In genomic region chr4:154957289-154957993, GRCm38 (mm10) we compare ENCODE assay signal across 12 mouse cellular contexts. TPM values are rescaled to one million over a fixed set of nuclear protein-coding genes. Genes with fewer than 3 reads are reported as not detected.
DNase-seq lines count a peak whose midpoint lies in the region; ATAC-seq and TF ChIP-seq lines count a peak whose summit lies in the region.
"Had no signal": no experiment of that assay in that cellular context is flagged by ENCODE, and none has a peak within 500 bp of the region (broad histone marks: within the 10 kb centered on the region; RNA-seq: fewer than 3 reads in every experiment).

No protein-coding gene starts in this region.

- peaks cover 62% of the 10 kb centered on the region for H3K4me1 ChIP-seq in kidney, embryonic 15.5 days
- H3K4me1 ChIP-seq in kidney, embryonic 16.5 days (ENCODE audit: insufficient read depth, low read length), result peaks cover 38% of the 10 kb centered on the region
- peaks cover 33% of the 10 kb centered on the region for H3K4me1 ChIP-seq in embryonic facial prominence, embryonic 14.5 days (ENCODE audit: control insufficient read depth, insufficient read depth, low read length)
- peaks cover 76% of the 10 kb centered on the region for H3K4me1 ChIP-seq in hindbrain, embryonic 12.5 days
- H3K4me1 ChIP-seq in midbrain, embryonic 13.5 days (replicated peaks), result peaks cover 75% of the 10 kb centered on the region

- H3K4me2 ChIP-seq in kidney, embryonic 15.5 days, result peak overlapping the region; percentile 47; the same call in 1 of the 2 replicates
- H3K4me2 ChIP-seq in kidney, embryonic 16.5 days (replicated peaks; ENCODE audit: low read depth, low read length), result no peak overlapping the region
- peak overlapping the region; percentile 42; the same call in 1 of the 2 replicates for H3K4me2 ChIP-seq in embryonic facial prominence, embryonic 14.5 days (ENCODE audit: low read depth, low read length)
- peak overlapping the region; percentile 47 for H3K4me2 ChIP-seq in hindbrain, embryonic 12.5 days (replicated peaks)
- H3K4me2 ChIP-seq in midbrain, embryonic 13.5 days (replicated peaks), result peak overlapping the region; percentile 84

- no peak overlapping the region for H3K27ac ChIP-seq in kidney, embryonic 15.5 days
- no peak overlapping the region for H3K27ac ChIP-seq in kidney, embryonic 16.5 days (ENCODE audit: low read length)
- H3K27ac ChIP-seq in embryonic facial prominence, embryonic 14.5 days (replicated peaks; ENCODE audit: low read depth, low read length), result no peak overlapping the region
- H3K27ac ChIP-seq in hindbrain, embryonic 12.5 days, result peak overlapping the region; percentile 72; the same call in 1 of the 2 replicates
- H3K27ac ChIP-seq in midbrain, embryonic 13.5 days, result peak overlapping the region; percentile 69
- no peak overlapping the region for H3K27ac ChIP-seq in gastrocnemius, adult 2 months
- H3K27ac ChIP-seq: liver, embryonic 12.5 days had no signal

- no peaks in the 10 kb centered on the region for H3K36me3 ChIP-seq in kidney, embryonic 15.5 days
- H3K36me3 ChIP-seq in kidney, embryonic 16.5 days (ENCODE audit: insufficient read depth, low read length), result no peaks in the 10 kb centered on the region
- H3K36me3 ChIP-seq in embryonic facial prominence, embryonic 14.5 days (ENCODE audit: control insufficient read depth, insufficient read depth, low read length), result no peaks in the 10 kb centered on the region
- H3K36me3 ChIP-seq in hindbrain, embryonic 12.5 days, result no peaks in the 10 kb centered on the region
- no peaks in the 10 kb centered on the region for H3K36me3 ChIP-seq in midbrain, embryonic 13.5 days
- H3K36me3 ChIP-seq: liver, embryonic 12.5 days had no signal

- no peak for ATAC-seq in kidney, embryonic 15.5 days (replicated peaks; ENCODE audit: low FRiP score)
- no peak for ATAC-seq in kidney, embryonic 16.5 days (ENCODE audit: low FRiP score, low TSS enrichment)
- no peak for ATAC-seq in embryonic facial prominence, embryonic 14.5 days (ENCODE audit: low read depth)
- ATAC-seq in hindbrain, embryonic 12.5 days (ENCODE audit: low FRiP score), result no peak
- ATAC-seq in midbrain, embryonic 13.5 days, result no peak
- ATAC-seq: CD4-positive, CD25-positive, alpha-beta regulatory T cell, adult 4 months; liver, embryonic 12.5 days had no signal

- no peak overlapping the region for H3K4me3 ChIP-seq in kidney, embryonic 15.5 days (replicated peaks)
- H3K4me3 ChIP-seq in kidney, embryonic 16.5 days (ENCODE audit: low read length), result no peak overlapping the region
- H3K4me3 ChIP-seq in embryonic facial prominence, embryonic 14.5 days (ENCODE audit: low read depth, low read length), result no peak overlapping the region
- H3K4me3 ChIP-seq in hindbrain, embryonic 12.5 days, result no peak overlapping the region
- no peak overlapping the region; the same call in 1 of the 2 replicates for H3K4me3 ChIP-seq in midbrain, embryonic 13.5 days (replicated peaks)
- H3K4me3 ChIP-seq in gastrocnemius, adult 2 months, result no peak overlapping the region

- TF ChIP-seq CTCF in gastrocnemius, adult 2 months (IDR thresholded peaks at IDR 0.05), result no peak

- intact Hi-C loops in gastrocnemius, adult 2 months (cut with DNase I), result no loop called here

- DNase-seq in embryonic facial prominence, embryonic 14.5 days (ENCODE audit: low spot score), result no peak
- no peak for DNase-seq in gastrocnemius, adult 2 months
- no peak for DNase-seq in urinary bladder, adult 2 months (ENCODE audit: low spot score)
- no peak for DNase-seq in urinary bladder, postnatal 10 days (ENCODE audit: low spot score)
- DNase-seq: gastrocnemius, postnatal 25 days; kidney, postnatal 14 days had no signal

- peaks cover 96% of the 10 kb centered on the region for H3K27me3 ChIP-seq in kidney, embryonic 15.5 days
- peaks cover 94% of the 10 kb centered on the region for H3K27me3 ChIP-seq in kidney, embryonic 16.5 days (ENCODE audit: insufficient read depth, low read length)
- H3K27me3 ChIP-seq in embryonic facial prominence, embryonic 14.5 days (replicated peaks; ENCODE audit: control insufficient read depth, insufficient read depth, low read length), result peaks cover 91% of the 10 kb centered on the region
- H3K27me3 ChIP-seq in hindbrain, embryonic 12.5 days, result peaks cover 74% of the 10 kb centered on the region
- H3K27me3 ChIP-seq in midbrain, embryonic 13.5 days, result peaks cover 30% of the 10 kb centered on the region

- H3K9ac ChIP-seq in kidney, embryonic 15.5 days, result no peak overlapping the region
- no peak overlapping the region for H3K9ac ChIP-seq in kidney, embryonic 16.5 days (replicated peaks; ENCODE audit: low read length)
- no peak overlapping the region for H3K9ac ChIP-seq in embryonic facial prominence, embryonic 14.5 days (ENCODE audit: low read depth, low read length)
- H3K9ac ChIP-seq in hindbrain, embryonic 12.5 days, result no peak overlapping the region
- peak overlapping the region; percentile 44; the same call in 1 of the 2 replicates for H3K9ac ChIP-seq in midbrain, embryonic 13.5 days (replicated peaks)

- WGBS in kidney, embryonic 15.5 days, result 49% methylated on average over 13 of the region's 13 CpGs
- WGBS in kidney, embryonic 16.5 days, result 48% methylated on average over 13 of the region's 13 CpGs
- WGBS in embryonic facial prominence, embryonic 14.5 days, result 52% methylated on average over 13 of the region's 13 CpGs
- 35% methylated on average over 13 of the region's 13 CpGs for WGBS in hindbrain, embryonic 12.5 days
- WGBS in midbrain, embryonic 13.5 days, result 18% methylated on average over 13 of the region's 13 CpGs

- H3K9me3 ChIP-seq in kidney, embryonic 15.5 days (replicated peaks), result no peaks in the 10 kb centered on the region
- H3K9me3 ChIP-seq in kidney, embryonic 16.5 days (ENCODE audit: low read length), result no peaks in the 10 kb centered on the region
- H3K9me3 ChIP-seq in embryonic facial prominence, embryonic 14.5 days (ENCODE audit: control insufficient read depth, low read length), result no peaks in the 10 kb centered on the region
- no peaks in the 10 kb centered on the region for H3K9me3 ChIP-seq in hindbrain, embryonic 12.5 days (replicated peaks)
- H3K9me3 ChIP-seq in midbrain, embryonic 13.5 days, result no peaks in the 10 kb centered on the region
- H3K9me3 ChIP-seq: liver, embryonic 12.5 days had no signal

RNA-seq across cellular contexts. Expression of gene Hes5, which starts 3.3 kb away (rescaled TPM):
- polyA plus RNA-seq in kidney, embryonic 15.5 days (2015; fragmentation: Nextera tagmentation; extraction: Ambion mirVana), result 19.6 and 20.7 TPM in 2 replicates
- polyA plus RNA-seq in kidney, embryonic 16.5 days (2015; fragmentation: Nextera tagmentation; extraction: Ambion mirVana), result 17.2 and 20.1 TPM in 2 replicates
- polyA plus RNA-seq in embryonic facial prominence, embryonic 14.5 days (2014; fragmentation: Nextera tagmentation; extraction: Ambion mirVana), result 2.1 and 2.8 TPM in 2 replicates
- polyA plus RNA-seq in hindbrain, embryonic 12.5 days (2016; fragmentation: Nextera tagmentation; extraction: Ambion mirVana), result 293 and 329 TPM in 2 replicates
- 291 and 346 TPM in 2 replicates for polyA plus RNA-seq in midbrain, embryonic 13.5 days (2015; fragmentation: Nextera tagmentation; extraction: Ambion mirVana)
- not detected for total RNA-seq in gastrocnemius, adult 2 months (2021)
- polyA plus RNA-seq in urinary bladder, adult 2 months (2012; rRNA removed), result 0.06 and 0.07 TPM in 2 replicates
- total RNA-seq: gastrocnemius, postnatal 25 days had no signal

RNA-seq across cellular contexts. Expression of gene Pank4, which starts 6.5 kb away (rescaled TPM):
- polyA plus RNA-seq in kidney, embryonic 15.5 days (2015; fragmentation: Nextera tagmentation; extraction: Ambion mirVana), result 45.2 and 46.3 TPM in 2 replicates
- polyA plus RNA-seq in kidney, embryonic 16.5 days (2015; fragmentation: Nextera tagmentation; extraction: Ambion mirVana), result 51.9 and 53.8 TPM in 2 replicates
- 34.5 and 38.8 TPM in 2 replicates for polyA plus RNA-seq in embryonic facial prominence, embryonic 14.5 days (2014; fragmentation: Nextera tagmentation; extraction: Ambion mirVana)
- 42.5 and 44.5 TPM in 2 replicates for polyA plus RNA-seq in hindbrain, embryonic 12.5 days (2016; fragmentation: Nextera tagmentation; extraction: Ambion mirVana)
- polyA plus RNA-seq in midbrain, embryonic 13.5 days (2015; fragmentation: Nextera tagmentation; extraction: Ambion mirVana), result 42.0 and 43.3 TPM in 2 replicates
- total RNA-seq in gastrocnemius, adult 2 months (2021), result 10 to 100 TPM; 33.8 to 43.6 TPM
- polyA plus RNA-seq in urinary bladder, adult 2 months (2012; rRNA removed), result 39.8 and 45.9 TPM in 2 replicates

RNA-seq across cellular contexts. Expression of gene Tnfrsf14, which starts 29.1 kb away (rescaled TPM):
- 1.7 TPM in 2 replicates for polyA plus RNA-seq in kidney, embryonic 15.5 days (2015; fragmentation: Nextera tagmentation; extraction: Ambion mirVana)
- polyA plus RNA-seq in kidney, embryonic 16.5 days (2015; fragmentation: Nextera tagmentation; extraction: Ambion mirVana), result 0.74 and 0.95 TPM in 2 replicates
- 0.98 and 1.3 TPM in 2 replicates for polyA plus RNA-seq in embryonic facial prominence, embryonic 14.5 days (2014; fragmentation: Nextera tagmentation; extraction: Ambion mirVana)
- 0.79 and 0.97 TPM in 2 replicates for polyA plus RNA-seq in hindbrain, embryonic 12.5 days (2016; fragmentation: Nextera tagmentation; extraction: Ambion mirVana)
- polyA plus RNA-seq in midbrain, embryonic 13.5 days (2015; fragmentation: Nextera tagmentation; extraction: Ambion mirVana), result 0.40 TPM in 2 replicates
- total RNA-seq in gastrocnemius, adult 2 months (2021), result 1 to 10 TPM; 1.1 to 2.5 TPM
- 18.8 and 21.4 TPM in 2 replicates for polyA plus RNA-seq in urinary bladder, adult 2 months (2012; rRNA removed)

RNA-seq across cellular contexts. Expression of gene Fam213b, which starts 58.5 kb away (rescaled TPM):
- 34.1 and 40.6 TPM in 2 replicates for polyA plus RNA-seq in kidney, embryonic 15.5 days (2015; fragmentation: Nextera tagmentation; extraction: Ambion mirVana)
- 39.1 and 42.2 TPM in 2 replicates for polyA plus RNA-seq in kidney, embryonic 16.5 days (2015; fragmentation: Nextera tagmentation; extraction: Ambion mirVana)
- polyA plus RNA-seq in embryonic facial prominence, embryonic 14.5 days (2014; fragmentation: Nextera tagmentation; extraction: Ambion mirVana), result 50.3 and 52.1 TPM in 2 replicates
- 38.0 and 40.2 TPM in 2 replicates for polyA plus RNA-seq in hindbrain, embryonic 12.5 days (2016; fragmentation: Nextera tagmentation; extraction: Ambion mirVana)
- polyA plus RNA-seq in midbrain, embryonic 13.5 days (2015; fragmentation: Nextera tagmentation; extraction: Ambion mirVana), result 43.4 and 46.9 TPM in 2 replicates
- 100 to 1,000 TPM in 1 of 2 experiments, 10 to 100 TPM in 1; 67.9 to 100 TPM for total RNA-seq in gastrocnemius, adult 2 months (2021)
- 33.1 and 35.2 TPM in 2 replicates for polyA plus RNA-seq in urinary bladder, adult 2 months (2012; rRNA removed)

Comparison
In these comparisons a context has a peak if more than half of its experiments do, and no peak if none do; other contexts are left out.
1. H3K27ac ChIP-seq: peak in hindbrain, embryonic 12.5 days (single experiment) and midbrain, embryonic 13.5 days (single experiment); none in kidney, embryonic 15.5 days (single experiment), kidney, embryonic 16.5 days (single experiment), embryonic facial prominence, embryonic 14.5 days (single experiment) and gastrocnemius, adult 2 months (single experiment).
2. RNA of gene Hes5, which starts 3.3 kb away (polyA plus RNA-seq): 291 to 346 TPM in midbrain, embryonic 13.5 days and 293 to 329 TPM in hindbrain, embryonic 12.5 days; 17.2 to 20.1 TPM in kidney, embryonic 16.5 days, 19.6 to 20.7 TPM in kidney, embryonic 15.5 days, 2.1 to 2.8 TPM in embryonic facial prominence, embryonic 14.5 days and 0.06 to 0.07 TPM in urinary bladder, adult 2 months; every median in the first group is over 10 times any median in the second.